Mouse (Mus musculus) limb, embryonic 11.5 days (tissue): ENCODE measurements around the gene Mstn. TPM values are rescaled to one million over a fixed set of nuclear protein-coding genes. Genes with fewer than 3 reads are reported as not detected.

Experiments used
- ATAC-seq: fragments of 200-750 bp; cut with Nextera tagmentation; 2 replicates; pipeline ENCODE4 v1.8.0; 2017; ENCODE audit warnings: low read depth; ENCODE audit not compliant: insufficient number of reproducible peaks, low FRiP score, low TSS enrichment
- DNase-seq: peaks from one replicate; pipeline ENCODE4 v3.0.0-alpha.2; 2015; ENCODE audit warnings: low spot score
- H3K27ac ChIP-seq: fragments of 300-500 bp; sonication (generic); replicated peaks from 2 replicates; pipeline ENCODE4 v1.5.1; 2014; ENCODE audit warnings: low read depth, mild to moderate bottlenecking, low read length
- H3K27me3 ChIP-seq: fragments of 300-500 bp; sonication (generic); 2 replicates; pipeline ENCODE4 v1.6.1; 2014; ENCODE audit warnings: mild to moderate bottlenecking, low read length, mixed read lengths; ENCODE audit not compliant: control insufficient read depth, insufficient read depth
- H3K36me3 ChIP-seq: fragments of 300-500 bp; sonication (generic); 2 replicates; pipeline ENCODE4 v1.6.1; 2014; ENCODE audit warnings: mild to moderate bottlenecking, low read length, moderate library complexity, mixed read lengths; ENCODE audit not compliant: control insufficient read depth, insufficient read depth
- H3K4me1 ChIP-seq: fragments of 300-500 bp; sonication (generic); 2 replicates; pipeline ENCODE4 v1.6.1; 2014; ENCODE audit warnings: low read length, mixed read lengths; ENCODE audit not compliant: control insufficient read depth, insufficient read depth
- H3K4me2 ChIP-seq: fragments of 300-500 bp; sonication (generic); 2 replicates; pipeline ENCODE4 v1.6.1; 2014; ENCODE audit warnings: low read depth, mild to moderate bottlenecking, moderate library complexity; ENCODE audit not compliant: severe bottlenecking
- H3K4me3 ChIP-seq: fragments of 300-500 bp; sonication (generic); 2 replicates; pipeline ENCODE4 v1.5.1; 2014; ENCODE audit warnings: low read depth, low read length
- H3K9ac ChIP-seq: fragments of 300-500 bp; sonication (generic); 2 replicates; pipeline ENCODE4 v1.6.1; 2014; ENCODE audit warnings: mild to moderate bottlenecking, low read length
- H3K9me3 ChIP-seq: fragments of 300-500 bp; sonication (generic); 2 replicates; pipeline ENCODE4 v1.6.1; 2016; ENCODE audit warnings: low read length; ENCODE audit not compliant: control insufficient read depth
- WGBS: fragments of 180-500 bp; shearing (Covaris S2); extraction: QIAGEN DNeasy Blood & Tissue Kit; methylation state at CpG from one replicate; pipeline ENCODE4 v1.1.7; 2014; 5-methylcytosine and 5-hydroxymethylcytosine counted together
- polyA plus RNA-seq: library from polyadenylated mRNA; unstranded; fragments of >200 nt; fragmentation: Nextera tagmentation; extraction: Ambion mirVana; gene quantifications from 2 replicates; pipeline ENCODE4 v1.2.1, GENCODE M21; 2014

The Mstn gene
- polyA plus RNA-seq, 1 experiment from 2014 or later, result 2.6 TPM

DNA sequence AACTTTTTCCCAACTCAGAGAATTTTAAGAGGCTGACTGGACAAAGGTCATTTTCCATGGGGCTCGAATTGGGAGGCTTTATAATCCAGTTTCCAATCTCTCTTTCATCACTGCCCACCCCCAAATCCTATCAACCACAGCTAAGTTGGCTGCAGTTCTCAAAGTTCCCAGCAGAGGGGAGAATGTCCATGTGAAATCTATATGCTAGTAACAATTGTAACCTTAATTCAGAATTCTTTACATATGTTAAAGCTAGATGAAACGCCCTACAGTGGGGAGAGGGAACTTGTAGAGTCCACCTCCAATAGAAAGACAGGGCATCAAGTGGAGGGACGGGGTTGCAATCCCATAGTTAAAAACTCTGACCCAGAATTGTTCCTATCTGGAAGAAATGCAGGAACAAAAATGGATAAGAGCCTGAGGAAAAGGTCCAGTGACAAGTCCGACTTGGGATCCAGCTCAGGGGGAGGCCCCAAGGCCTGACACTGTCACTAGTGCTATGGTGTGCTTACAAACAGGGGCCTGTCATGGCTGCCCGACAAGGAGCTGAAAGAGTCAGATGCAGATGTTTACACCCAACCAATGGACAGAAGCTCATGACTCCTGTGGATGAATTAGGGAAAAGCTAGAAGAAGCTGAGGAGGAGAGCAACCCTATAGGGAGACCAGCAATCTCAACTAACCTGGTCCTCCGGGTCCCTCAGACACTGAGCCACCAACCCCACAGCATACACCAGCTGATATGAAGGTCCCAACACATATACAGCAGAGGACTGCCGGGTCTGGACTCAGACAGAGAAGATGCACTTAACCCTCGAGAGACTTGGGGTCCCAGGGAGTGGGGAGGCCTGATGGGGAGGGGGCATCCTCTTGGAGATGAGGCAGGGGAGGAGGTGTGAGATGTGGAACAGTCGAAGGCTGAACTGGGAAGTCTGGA lies 8.1 kb upstream of the Mstn start:
- Histone ChIP-seq H3K27ac (no peak overlapping the region), H3K27me3 (no peaks in the 10 kb centered on the region), H3K9me3 (no peaks in the 10 kb centered on the region), H3K4me3 (no peak overlapping the region), H3K9ac (no peak overlapping the region), H3K4me1 (no peaks in the 10 kb centered on the region), H3K4me2 (no peak overlapping the region), H3K36me3 (no peaks in the 10 kb centered on the region)
- peak; percentile 81 for DNase-seq
- 50% methylated on average over 9 of the region's 9 CpGs for WGBS
- no peak for ATAC-seq

DNA sequence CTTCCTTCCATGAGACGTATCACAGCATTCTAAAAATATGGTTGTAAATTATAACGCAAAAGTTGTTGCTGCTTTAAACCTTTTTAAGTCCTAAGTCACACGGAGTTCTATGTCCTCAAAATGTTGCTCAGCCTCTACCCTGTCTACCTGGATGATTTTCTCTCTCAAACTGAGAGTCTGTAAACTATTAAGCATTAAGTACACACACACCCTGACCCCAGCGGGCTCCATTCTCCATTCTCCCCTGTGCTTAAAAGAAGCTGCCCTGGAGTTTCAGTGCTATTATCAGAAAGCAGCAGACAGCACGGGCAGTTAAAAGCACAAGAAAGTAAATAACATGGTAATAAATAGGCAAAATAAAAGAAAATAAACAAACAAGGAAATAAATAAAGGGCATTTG lies 2.3 kb upstream of the Mstn start:
- Histone ChIP-seq H3K9ac (no peak overlapping the region), H3K27me3 (no peaks in the 10 kb centered on the region), H3K4me2 (no peak overlapping the region), H3K4me3 (no peak overlapping the region), H3K36me3 (no peaks in the 10 kb centered on the region), H3K9me3 (no peaks in the 10 kb centered on the region), H3K27ac (no peak overlapping the region), H3K4me1 (peaks cover 10% of the 10 kb centered on the region; the same call in 1 of the 2 replicates)
- WGBS, result 56% methylated on average over 5 of the region's 5 CpGs
- ATAC-seq, result no peak
- no peak for DNase-seq

DNA sequence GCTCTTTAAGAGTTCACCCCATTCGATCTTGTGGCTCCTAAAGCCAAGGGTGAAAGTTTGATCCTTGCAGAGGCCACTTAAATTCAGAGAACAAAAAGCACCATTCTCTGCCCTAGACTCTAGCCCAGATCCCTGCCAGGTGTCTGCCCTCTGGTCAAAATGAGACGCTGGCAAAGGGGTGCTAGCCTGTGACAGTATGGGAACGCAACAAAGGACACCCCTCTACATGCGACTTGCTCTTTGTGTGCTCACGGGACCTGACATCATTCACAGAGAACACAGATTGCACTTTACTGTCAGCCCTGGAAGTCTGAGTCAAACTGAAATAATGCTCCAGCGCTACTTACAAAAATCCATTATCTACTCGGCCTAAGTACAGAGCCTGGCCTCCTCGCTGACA lies 941 bp upstream of the Mstn start:
- Histone ChIP-seq H3K4me3 (no peak overlapping the region), H3K4me2 (no peak overlapping the region), H3K4me1 (peaks cover 10% of the 10 kb centered on the region; the same call in 1 of the 2 replicates), H3K9me3 (no peaks in the 10 kb centered on the region), H3K36me3 (no peaks in the 10 kb centered on the region), H3K9ac (no peak overlapping the region), H3K27ac (no peak overlapping the region), H3K27me3 (no peaks in the 10 kb centered on the region)
- DNase-seq (no peak), ATAC-seq (no peak)
- WGBS, result 68% methylated on average over 8 of the region's 8 CpGs

DNA sequence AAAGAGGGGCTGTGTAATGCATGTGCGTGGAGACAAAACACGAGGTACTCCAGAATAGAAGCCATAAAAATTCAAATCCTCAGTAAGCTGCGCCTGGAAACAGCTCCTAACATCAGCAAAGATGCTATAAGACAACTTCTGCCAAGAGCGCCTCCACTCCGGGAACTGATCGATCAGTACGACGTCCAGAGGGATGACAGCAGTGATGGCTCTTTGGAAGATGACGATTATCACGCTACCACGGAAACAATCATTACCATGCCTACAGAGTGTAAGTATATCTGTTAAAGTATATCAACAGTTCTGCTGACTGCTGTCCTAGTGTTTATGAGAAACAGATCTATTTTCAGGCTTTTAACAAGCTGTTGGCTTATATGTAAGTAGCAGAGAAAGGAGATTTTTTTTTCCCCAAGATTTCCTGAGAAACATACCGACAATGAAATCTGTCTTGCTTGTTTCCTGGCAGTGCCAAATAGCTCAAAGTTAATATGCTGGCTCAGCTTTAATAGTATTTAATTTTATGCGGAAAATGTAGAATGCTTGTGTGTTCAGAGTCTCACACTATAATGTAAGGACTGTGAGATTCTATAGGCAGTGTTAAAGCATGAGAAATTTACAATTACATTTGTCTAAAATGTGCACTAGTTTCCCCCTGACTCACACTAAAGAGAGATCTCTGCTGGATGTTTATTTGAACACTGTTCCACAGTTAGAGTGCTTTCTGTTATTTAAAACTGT lies 600 bp downstream of the Mstn start:
- H3K9ac ChIP-seq, result no peak overlapping the region
- 69% methylated on average over 13 of the region's 13 CpGs for WGBS
- DNase-seq (no peak), ATAC-seq (no peak)
- H3K9me3 ChIP-seq, result no peaks in the 10 kb centered on the region
- no peaks in the 10 kb centered on the region for H3K36me3 ChIP-seq
- H3K27me3 ChIP-seq, result no peaks in the 10 kb centered on the region
- H3K4me1 ChIP-seq, result peaks cover 10% of the 10 kb centered on the region; the same call in 1 of the 2 replicates
- H3K27ac ChIP-seq, result no peak overlapping the region
- H3K4me3 ChIP-seq, result no peak overlapping the region
- H3K4me2 ChIP-seq, result no peak overlapping the region

DNA sequence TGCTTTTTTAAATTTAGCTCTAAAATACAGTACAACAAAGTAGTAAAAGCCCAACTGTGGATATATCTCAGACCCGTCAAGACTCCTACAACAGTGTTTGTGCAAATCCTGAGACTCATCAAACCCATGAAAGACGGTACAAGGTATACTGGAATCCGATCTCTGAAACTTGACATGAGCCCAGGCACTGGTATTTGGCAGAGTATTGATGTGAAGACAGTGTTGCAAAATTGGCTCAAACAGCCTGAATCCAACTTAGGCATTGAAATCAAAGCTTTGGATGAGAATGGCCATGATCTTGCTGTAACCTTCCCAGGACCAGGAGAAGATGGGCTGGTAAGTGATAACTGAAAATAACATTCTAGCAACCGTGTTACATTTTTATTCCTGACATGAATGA lies 2.5 kb downstream of the Mstn start:
- H3K9me3 ChIP-seq, result no peaks in the 10 kb centered on the region
- DNase-seq (no peak), ATAC-seq (no peak)
- no peaks in the 10 kb centered on the region for H3K27me3 ChIP-seq
- no peaks in the 10 kb centered on the region for H3K36me3 ChIP-seq
- no peak overlapping the region for H3K4me3 ChIP-seq
- H3K4me1 ChIP-seq, result peaks cover 10% of the 10 kb centered on the region; the same call in 1 of the 2 replicates
- no peak overlapping the region for H3K27ac ChIP-seq
- H3K4me2 ChIP-seq, result no peak overlapping the region
- no peak overlapping the region for H3K9ac ChIP-seq
- 91% methylated on average over 4 of the region's 4 CpGs for WGBS

DNA sequence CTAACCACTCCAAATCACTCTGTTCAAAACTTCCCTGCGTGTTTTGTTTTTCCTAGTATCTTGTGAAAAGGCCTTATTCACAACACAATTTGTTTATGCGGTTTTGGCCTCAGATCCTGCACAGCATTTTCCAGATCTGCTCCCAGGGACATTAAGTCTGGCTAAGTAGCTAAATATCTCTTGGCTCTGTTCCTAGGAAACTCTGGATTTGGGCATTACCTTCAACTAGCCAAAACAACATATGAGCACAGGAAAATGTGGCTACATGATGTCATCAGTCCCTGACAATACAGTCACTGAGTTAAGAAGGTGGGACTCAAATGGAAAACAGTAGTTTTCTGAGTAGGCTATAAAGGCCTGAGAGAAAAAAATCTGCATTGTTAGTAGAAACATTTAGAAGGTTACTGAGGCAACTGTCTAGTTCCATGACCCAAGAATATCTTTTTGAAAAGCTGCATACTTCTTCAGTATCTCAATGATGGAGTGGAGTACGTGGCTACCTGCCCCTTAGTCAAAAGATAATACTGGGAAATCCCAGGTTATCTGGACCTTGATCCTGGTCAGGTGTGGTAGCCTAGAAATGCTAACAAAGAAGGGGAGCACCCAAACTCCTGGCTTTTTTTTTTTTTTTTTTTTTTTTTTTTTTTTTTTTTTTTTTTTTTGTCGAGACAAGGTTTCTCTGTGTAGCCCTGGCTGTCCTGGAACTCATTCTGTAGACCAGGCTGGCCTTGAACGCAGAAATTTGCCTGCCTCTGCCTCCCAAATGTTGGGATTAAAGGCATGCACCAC lies 8.5 kb downstream of the Mstn start:
- Histone ChIP-seq H3K27me3 (no peaks in the 10 kb centered on the region), H3K27ac (no peak overlapping the region), H3K9ac (no peak overlapping the region), H3K36me3 (no peaks in the 10 kb centered on the region), H3K4me2 (no peak overlapping the region), H3K9me3 (no peaks in the 10 kb centered on the region), H3K4me1 (no peaks in the 10 kb centered on the region), H3K4me3 (no peak overlapping the region)
- ATAC-seq, result no peak
- WGBS, result 82% methylated on average over 5 of the region's 5 CpGs
- DNase-seq, result no peak

DNA sequence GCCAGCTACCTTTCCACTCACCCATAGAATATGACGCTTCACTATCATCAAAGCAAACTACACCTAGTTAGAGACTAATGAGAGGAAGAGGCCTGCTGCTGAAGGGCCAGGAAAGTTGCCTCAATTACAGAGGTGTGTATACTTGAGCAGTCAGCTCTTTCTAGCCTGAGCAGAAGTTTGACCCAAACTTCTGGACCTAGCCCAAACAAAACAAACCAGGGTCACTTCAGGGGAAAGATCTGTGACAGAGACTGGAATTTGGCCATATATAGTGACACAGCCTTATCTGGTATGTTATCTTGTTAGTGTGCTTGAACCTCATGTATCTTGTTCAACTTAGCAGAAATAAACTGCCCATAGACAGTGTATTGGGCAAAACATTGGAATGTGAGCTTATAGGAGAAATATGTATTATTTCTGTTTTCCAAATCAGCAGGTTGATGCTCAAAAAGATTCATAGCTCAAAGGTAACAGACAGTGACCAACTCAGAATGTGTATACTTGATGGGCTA lies 9.3 kb downstream of the Mstn start:
- no peak for ATAC-seq
- H3K4me2 ChIP-seq, result no peak overlapping the region
- H3K27me3 ChIP-seq, result no peaks in the 10 kb centered on the region
- H3K9me3 ChIP-seq, result no peaks in the 10 kb centered on the region
- no peak overlapping the region for H3K4me3 ChIP-seq
- no peak overlapping the region for H3K27ac ChIP-seq
- no peaks in the 10 kb centered on the region for H3K36me3 ChIP-seq
- WGBS, result 80% methylated on average over 1 of the region's 1 CpGs
- H3K9ac ChIP-seq, result no peak overlapping the region
- DNase-seq, result no peak
- no peaks in the 10 kb centered on the region for H3K4me1 ChIP-seq

DNA sequence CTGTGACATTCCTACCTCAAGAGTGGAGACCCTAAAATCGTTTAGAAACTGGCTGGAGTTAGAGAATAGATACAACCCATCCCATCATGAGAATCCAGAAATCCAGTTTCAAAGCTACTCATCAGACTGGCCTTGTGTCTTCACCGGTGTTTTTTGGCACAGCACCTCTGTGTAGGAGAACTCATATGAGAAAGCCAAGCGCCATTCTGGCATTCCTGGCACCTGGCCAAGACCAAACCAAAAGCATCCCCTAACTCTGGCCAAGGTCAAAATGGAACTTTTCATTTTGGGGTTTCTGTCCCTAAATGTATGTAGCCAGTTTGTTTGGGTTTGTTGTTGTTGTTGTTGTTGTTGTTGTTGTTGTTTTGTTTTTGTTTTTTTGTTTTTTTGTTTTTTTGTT lies 15.2 kb downstream of the Mstn start:
- Histone ChIP-seq H3K4me2 (no peak overlapping the region), H3K4me1 (no peaks in the 10 kb centered on the region), H3K9me3 (no peaks in the 10 kb centered on the region), H3K27ac (no peak overlapping the region), H3K27me3 (no peaks in the 10 kb centered on the region), H3K9ac (no peak overlapping the region), H3K4me3 (no peak overlapping the region), H3K36me3 (no peaks in the 10 kb centered on the region)
- DNase-seq, result no peak
- 84% methylated on average over 3 of the region's 3 CpGs for WGBS
- no peak for ATAC-seq
